Mouse (Mus musculus) v-Abl transformed pro-B cells (cell line): ENCODE results near the gene Plin1.

ENCODE experiments used
- in situ Hi-C, 2 experiments: fragments of 400-800 bp; cut with MboI; formaldehyde crosslinking; loops; one replicate each; pipeline ENCODE4 v1.15.1; 2025; ENCODE audit not compliant: unreplicated experiment in 2 of 2

Plin1 gene

GRCm38 (mm10) chr7:79738913-79739312 is 6.2 kb upstream of the Plin1 start:
- in situ Hi-C loops = loop anchor here in 1 of 2 experiments (10.0 kb wide), 1 partner anchor 364 kb away; no protein-coding TSS in a partner anchor

- in situ Hi-C loops = loop anchor here in 1 of 2 experiments (10.0 kb wide), 1 partner anchor 362 kb away; no protein-coding TSS in a partner anchor
These were observed 3.8 kb upstream of the Plin1 start for GRCm38 (mm10) chr7:79736511-79736910.

- in situ Hi-C loops = loop anchor here in 1 of 2 experiments (10.0 kb wide), 1 partner anchor 360 kb away; no protein-coding TSS in a partner anchor
These were observed 1.9 kb upstream of the Plin1 start for GRCm38 (mm10) chr7:79734563-79734962.

- in situ Hi-C loops = loop anchor here in 1 of 2 experiments (10.0 kb wide), 1 partner anchor 357 kb away; no protein-coding TSS in a partner anchor
These were observed 1.3 kb downstream of the Plin1 start for GRCm38 (mm10) chr7:79731438-79731837.

- in situ Hi-C loops = loop anchor here (5.0 to 10.0 kb wide), 4 partner anchors 118 to 355 kb away; no protein-coding TSS in a partner anchor
These were observed 2.8 kb downstream of the Plin1 start for GRCm38 (mm10) chr7:79729743-79730370.

- in situ Hi-C loops = loop anchor here (5.0 to 10.0 kb wide), 3 partner anchors 117 to 237 kb away; no protein-coding TSS in a partner anchor
These were observed 3.5 kb downstream of the Plin1 start for GRCm38 (mm10) chr7:79729169-79729568.

- in situ Hi-C loops = loop anchor here (5.0 to 10.0 kb wide), 3 partner anchors 116 to 236 kb away; no protein-coding TSS in a partner anchor
These were observed 4.5 kb downstream of the Plin1 start for GRCm38 (mm10) chr7:79728219-79728618.

- in situ Hi-C loops = loop anchor here (5.0 to 10.0 kb wide), 3 partner anchors 115 to 235 kb away; no protein-coding TSS in a partner anchor
These were observed 5.6 kb downstream of the Plin1 start for GRCm38 (mm10) chr7:79727091-79727490.

GRCm38 (mm10) chr7:79721386-79721977 is 11.2 kb downstream of the Plin1 start:
- in situ Hi-C loops = loop anchor here in 1 of 2 experiments (10.0 kb wide), 1 partner anchor 227 kb away; no protein-coding TSS in a partner anchor

- in situ Hi-C loops = no loop called here
These were observed 17.3 kb downstream of the Plin1 start, which contains the start of gene Kif7 for GRCm38 (mm10) chr7:79715187-79715981. Kif7 (minus strand) TSS chr7:79715720.

GRCm38 (mm10) chr7:79710831-79711230 is 21.9 kb downstream of the Plin1 start:
- in situ Hi-C loops = no loop called here

- in situ Hi-C loops = no loop called here
These were observed 22.5 kb downstream of the Plin1 start for GRCm38 (mm10) chr7:79710130-79710607.

- in situ Hi-C loops = no loop called here
These were observed 27.5 kb downstream of the Plin1 start for GRCm38 (mm10) chr7:79705210-79705609.

GRCm38 (mm10) chr7:79702755-79703154 is 29.9 kb downstream of the Plin1 start:
- in situ Hi-C loops = no loop called here

- in situ Hi-C loops = no loop called here
These were observed 36.2 kb downstream of the Plin1 start for GRCm38 (mm10) chr7:79696495-79696894.

GRCm38 (mm10) chr7:79680231-79680630 is 52.5 kb downstream of the Plin1 start:
- in situ Hi-C loops = no loop called here

GRCm38 (mm10) chr7:79679186-79679585 is 53.5 kb downstream of the Plin1 start:
- in situ Hi-C loops = no loop called here

- in situ Hi-C loops = loop anchor here in 1 of 2 experiments (25.0 kb wide), 1 partner anchor 1091 kb away; no protein-coding TSS in a partner anchor
These were observed 61.7 kb downstream of the Plin1 start for GRCm38 (mm10) chr7:79670900-79671604.
